Mouse (Mus musculus): Measurements from ENCODE around the gene Htr6. TPM values are rescaled to one million over a fixed set of nuclear protein-coding genes. Genes with fewer than 3 reads are reported as not detected.

The Htr6 gene
- polyA plus RNA-seq, 1 experiment from 2014 or later, result not detected

DNA sequence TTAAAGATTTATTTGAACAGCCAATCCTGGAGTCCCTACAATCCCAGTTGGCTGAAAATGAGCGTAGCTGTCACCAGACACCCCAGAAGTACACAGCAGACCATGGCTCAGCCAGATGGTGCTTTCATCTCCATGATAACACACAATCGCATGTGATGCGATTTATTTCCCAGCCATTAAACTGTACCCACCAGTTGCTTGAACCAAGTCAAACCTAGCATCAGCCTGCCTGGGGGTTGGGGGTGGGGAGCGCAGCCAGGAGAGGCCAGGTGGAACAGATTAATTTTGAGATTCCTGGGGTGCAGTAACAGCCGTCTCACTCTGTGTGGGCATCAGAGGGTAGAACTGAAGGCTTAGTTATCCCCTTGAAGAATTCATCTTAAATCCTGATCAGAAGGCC lies 29.0 kb downstream of the Htr6 start:
- DNase-seq (ENCODE audit: low spot score, missing footprints), result no peak
- ATAC-seq (ENCODE audit: low FRiP score), result no peak
- H3K27ac ChIP-seq (ENCODE audit: low read depth, low read length), result no peak overlapping the region
- WGBS, result 81% methylated on average over 5 of the region's 5 CpGs
- H3K4me2 ChIP-seq, result no peak overlapping the region
- H3K9me3 ChIP-seq (ENCODE audit: control insufficient read depth, low read length), result no peaks in the 10 kb centered on the region
- H3K4me3 ChIP-seq (ENCODE audit: low read depth, low read length), result no peak overlapping the region
- H3K36me3 ChIP-seq (ENCODE audit: control insufficient read depth, insufficient read depth, low read length), result no peaks in the 10 kb centered on the region
- H3K4me1 ChIP-seq (ENCODE audit: control insufficient read depth, insufficient read depth, low read length), result no peaks in the 10 kb centered on the region
- no peak overlapping the region for H3K9ac ChIP-seq (ENCODE audit: low read length)
- H3K27me3 ChIP-seq (ENCODE audit: control insufficient read depth, insufficient read depth, low read length), result no peaks in the 10 kb centered on the region

DNA sequence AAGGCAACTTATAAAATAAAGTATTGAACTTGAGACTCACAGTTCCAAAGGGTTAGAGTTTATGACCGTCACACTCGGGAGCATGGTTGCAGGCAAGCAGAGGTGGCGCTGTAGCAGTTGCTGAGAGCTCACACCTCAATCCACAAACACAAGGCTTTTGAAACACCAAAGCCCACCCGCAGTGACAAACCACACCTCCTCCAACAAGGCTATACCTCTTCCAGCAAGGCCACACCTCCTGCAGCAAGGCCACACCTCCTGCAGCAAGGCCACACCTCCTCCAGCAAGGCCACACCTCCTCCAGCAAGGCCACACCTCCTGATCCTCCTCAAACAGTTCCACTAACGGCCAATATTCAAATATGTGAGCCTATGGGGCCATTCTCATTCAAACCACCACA lies 30.8 kb downstream of the Htr6 start:
- WGBS, result 90% methylated on average over 5 of the region's 5 CpGs

DNA sequence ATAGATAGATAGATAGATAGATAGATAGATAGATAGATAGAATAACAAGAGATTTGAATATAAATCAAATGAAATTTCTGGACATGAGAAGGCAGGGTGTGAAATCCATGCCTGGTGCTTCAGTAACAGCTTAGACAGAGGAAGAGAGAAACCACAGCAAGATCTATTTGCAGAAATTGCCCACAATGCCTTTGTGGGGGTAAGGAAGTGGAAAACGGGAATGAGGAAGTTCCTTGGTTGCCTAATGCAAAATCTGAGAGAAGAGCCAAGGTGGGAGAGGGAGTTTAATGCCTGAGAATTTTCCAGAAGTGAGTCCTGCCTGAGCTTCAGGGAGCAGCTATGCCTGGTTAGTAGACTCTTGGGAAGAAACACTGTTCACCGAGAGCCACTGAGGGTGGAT lies 31.8 kb downstream of the Htr6 start:
- H3K4me3 ChIP-seq (ENCODE audit: low read depth, low read length), result no peak overlapping the region
- no peak overlapping the region for H3K4me2 ChIP-seq
- no peaks in the 10 kb centered on the region for H3K36me3 ChIP-seq (ENCODE audit: control insufficient read depth, insufficient read depth, low read length)
- no peak overlapping the region for H3K9ac ChIP-seq (ENCODE audit: low read length)
- H3K4me1 ChIP-seq (ENCODE audit: control insufficient read depth, insufficient read depth, low read length), result 0 out of 2 replicates have a peak, but pooled peaks cover 5% of the 10 kb centered on the region
- no peaks in the 10 kb centered on the region for H3K27me3 ChIP-seq (ENCODE audit: control insufficient read depth, insufficient read depth, low read length)
- ATAC-seq (ENCODE audit: low FRiP score) (no peak), DNase-seq (ENCODE audit: low spot score, missing footprints) (no peak)
- H3K9me3 ChIP-seq (ENCODE audit: control insufficient read depth, low read length), result no peaks in the 10 kb centered on the region
- WGBS, result 85% methylated on average over 2 of the region's 2 CpGs
- no peak overlapping the region for H3K27ac ChIP-seq (ENCODE audit: low read depth, low read length)

More for the DNA sequence above, 30.8 kb downstream of the Htr6 start:
- Histone ChIP-seq H3K27me3 (ENCODE audit: control insufficient read depth, insufficient read depth, low read length) (no peaks in the 10 kb centered on the region), H3K4me1 (ENCODE audit: control insufficient read depth, insufficient read depth, low read length) (0 out of 2 replicates have a peak, but pooled peaks cover 5% of the 10 kb centered on the region), H3K9ac (ENCODE audit: low read length) (no peak overlapping the region), H3K4me3 (ENCODE audit: low read depth, low read length) (no peak overlapping the region), H3K4me2 (no peak overlapping the region), H3K9me3 (ENCODE audit: control insufficient read depth, low read length) (no peaks in the 10 kb centered on the region), H3K27ac (ENCODE audit: low read depth, low read length) (no peak overlapping the region), H3K36me3 (ENCODE audit: control insufficient read depth, insufficient read depth, low read length) (no peaks in the 10 kb centered on the region)
- DNase-seq (ENCODE audit: low spot score, missing footprints) (no peak), ATAC-seq (ENCODE audit: low FRiP score) (no peak)

DNA sequence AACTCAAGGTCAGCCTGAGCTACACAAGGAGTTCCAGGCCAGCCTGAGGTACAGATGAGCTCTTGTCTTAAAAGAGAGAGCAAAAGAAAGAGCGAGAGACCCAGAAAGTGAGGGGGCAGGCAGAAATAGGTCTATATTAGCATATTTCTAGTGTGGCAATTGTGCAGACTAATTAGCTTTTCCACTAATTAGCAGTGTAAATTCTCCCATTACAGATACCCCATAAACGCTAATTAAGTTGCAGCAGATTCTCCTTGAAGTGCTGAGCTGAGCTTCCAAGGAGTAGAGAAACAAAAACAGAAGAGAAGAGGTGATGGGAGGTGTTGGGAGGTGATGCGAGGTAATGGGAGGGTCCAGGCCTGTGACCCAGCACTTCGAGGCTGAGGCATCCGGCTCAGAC lies 32.8 kb downstream of the Htr6 start:
- ATAC-seq (ENCODE audit: low FRiP score), result no peak
- H3K27ac ChIP-seq (ENCODE audit: low read depth, low read length), result no peak overlapping the region
- peaks cover 5% of the 10 kb centered on the region; the same call in 1 of the 2 replicates for H3K4me1 ChIP-seq (ENCODE audit: control insufficient read depth, insufficient read depth, low read length)
- no peak overlapping the region for H3K9ac ChIP-seq (ENCODE audit: low read length)
- no peaks in the 10 kb centered on the region for H3K36me3 ChIP-seq (ENCODE audit: control insufficient read depth, insufficient read depth, low read length)
- H3K4me2 ChIP-seq, result no peak overlapping the region
- H3K4me3 ChIP-seq (ENCODE audit: low read depth, low read length), result no peak overlapping the region
- no peaks in the 10 kb centered on the region for H3K9me3 ChIP-seq (ENCODE audit: control insufficient read depth, low read length)
- H3K27me3 ChIP-seq (ENCODE audit: control insufficient read depth, insufficient read depth, low read length), result no peaks in the 10 kb centered on the region
- 82% methylated on average over 5 of the region's 5 CpGs for WGBS
- DNase-seq (ENCODE audit: low spot score, missing footprints), result no peak

DNA sequence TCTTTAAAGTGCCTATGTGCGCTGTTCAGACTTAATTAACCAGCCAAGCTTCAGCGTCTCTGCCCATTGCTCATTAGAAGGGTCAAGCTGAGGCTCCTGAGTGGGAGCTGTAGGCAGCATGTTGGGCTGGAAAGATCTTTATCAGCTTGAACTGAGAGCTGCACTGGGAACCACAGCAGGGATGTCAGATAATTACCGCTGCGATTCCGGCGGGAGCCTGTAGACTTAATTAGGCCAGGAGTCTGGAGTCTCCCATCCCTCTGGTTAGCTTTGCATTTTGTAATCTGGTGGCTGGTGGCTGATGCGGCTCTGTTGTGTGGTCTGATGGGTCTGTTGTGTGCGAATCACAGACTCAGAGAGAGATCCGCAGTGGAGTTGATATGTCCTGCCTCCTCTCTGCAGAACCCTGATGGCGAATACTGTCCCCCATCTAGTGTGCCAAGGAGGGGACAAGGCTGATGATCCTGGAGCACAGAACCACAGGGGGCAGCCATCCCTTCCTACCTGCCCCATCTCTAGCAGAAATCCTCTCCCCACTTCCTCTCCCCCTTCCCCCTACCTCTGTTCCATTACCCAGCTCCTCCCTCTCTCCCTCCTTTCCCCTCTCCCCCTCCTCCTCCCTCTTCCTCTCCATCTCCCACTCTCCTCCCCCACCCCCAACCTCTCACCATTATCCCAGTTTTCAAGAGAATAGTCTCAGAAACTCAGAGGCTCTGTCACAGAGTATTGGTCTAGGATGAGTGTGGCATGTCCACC lies 35.1 kb downstream of the Htr6 start:
- Histone ChIP-seq H3K4me3 (ENCODE audit: low read depth, low read length) (no peak overlapping the region), H3K4me2 (no peak overlapping the region), H3K36me3 (ENCODE audit: control insufficient read depth, insufficient read depth, low read length) (no peaks in the 10 kb centered on the region), H3K4me1 (ENCODE audit: control insufficient read depth, insufficient read depth, low read length) (peaks cover 5% of the 10 kb centered on the region; the same call in 1 of the 2 replicates), H3K27me3 (ENCODE audit: control insufficient read depth, insufficient read depth, low read length) (no peaks in the 10 kb centered on the region), H3K9ac (ENCODE audit: low read length) (0 out of 2 replicates have a peak overlapping the region, but pooled peaks have one; percentile 16), H3K27ac (ENCODE audit: low read depth, low read length) (no peak overlapping the region), H3K9me3 (ENCODE audit: control insufficient read depth, low read length) (no peaks in the 10 kb centered on the region)
- ATAC-seq (ENCODE audit: low FRiP score) (peak; percentile 24; the same call in 1 of the 2 replicates), DNase-seq (ENCODE audit: low spot score, missing footprints) (no peak)
- WGBS, result 2% methylated on average over 10 of the region's 10 CpGs

DNA sequence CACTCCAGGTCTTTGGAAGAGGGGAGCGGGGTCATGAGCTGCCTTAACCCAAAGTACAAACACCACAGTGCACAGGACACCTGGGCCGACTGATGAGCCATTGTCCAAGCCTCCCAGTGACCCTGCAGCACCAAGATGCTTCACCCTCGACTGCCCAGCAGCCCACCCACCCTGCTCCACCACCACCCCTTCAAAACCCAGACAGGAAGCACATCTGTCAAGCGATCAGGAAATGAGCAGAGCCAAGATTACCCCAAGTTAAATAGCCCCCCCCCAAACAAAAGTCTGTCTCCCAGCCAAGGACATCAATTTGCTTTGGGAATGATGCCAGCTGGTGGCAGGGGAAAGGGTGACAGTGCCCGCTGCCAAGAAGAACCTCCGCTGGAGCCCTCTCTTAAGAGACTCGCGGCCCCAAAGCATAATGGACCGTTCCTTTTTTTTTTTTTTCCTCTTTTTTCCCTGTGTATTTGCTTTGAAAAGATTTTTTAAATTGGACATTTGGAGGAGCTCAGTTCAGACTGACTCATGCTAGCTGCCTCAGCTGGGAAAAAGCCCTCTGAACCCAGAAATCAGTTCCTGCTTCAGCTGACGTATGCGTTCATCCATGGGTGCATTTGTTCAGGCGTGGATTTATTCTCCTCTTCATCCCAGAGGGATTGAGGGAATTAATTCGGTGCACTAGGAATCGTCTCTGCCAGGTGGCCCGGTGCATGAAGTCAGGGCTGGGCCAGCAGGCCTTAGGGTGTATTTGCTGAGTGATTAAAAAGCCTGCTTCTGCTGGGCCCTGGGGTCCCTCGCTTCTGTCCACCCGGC lies 37.4 kb downstream of the Htr6 start:
- H3K4me1 ChIP-seq (ENCODE audit: control insufficient read depth, insufficient read depth, low read length), result peaks cover 5% of the 10 kb centered on the region; the same call in 1 of the 2 replicates
- no peak overlapping the region for H3K9ac ChIP-seq (ENCODE audit: low read length)
- no peak overlapping the region for H3K4me2 ChIP-seq
- H3K27ac ChIP-seq (ENCODE audit: low read depth, low read length), result no peak overlapping the region
- H3K9me3 ChIP-seq (ENCODE audit: control insufficient read depth, low read length), result no peaks in the 10 kb centered on the region
- H3K27me3 ChIP-seq (ENCODE audit: control insufficient read depth, insufficient read depth, low read length), result no peaks in the 10 kb centered on the region
- WGBS, result 70% methylated on average over 17 of the region's 17 CpGs
- H3K36me3 ChIP-seq (ENCODE audit: control insufficient read depth, insufficient read depth, low read length), result no peaks in the 10 kb centered on the region
- DNase-seq (ENCODE audit: low spot score, missing footprints) (no peak), ATAC-seq (ENCODE audit: low FRiP score) (no peak)
- no peak overlapping the region for H3K4me3 ChIP-seq (ENCODE audit: low read depth, low read length)

DNA sequence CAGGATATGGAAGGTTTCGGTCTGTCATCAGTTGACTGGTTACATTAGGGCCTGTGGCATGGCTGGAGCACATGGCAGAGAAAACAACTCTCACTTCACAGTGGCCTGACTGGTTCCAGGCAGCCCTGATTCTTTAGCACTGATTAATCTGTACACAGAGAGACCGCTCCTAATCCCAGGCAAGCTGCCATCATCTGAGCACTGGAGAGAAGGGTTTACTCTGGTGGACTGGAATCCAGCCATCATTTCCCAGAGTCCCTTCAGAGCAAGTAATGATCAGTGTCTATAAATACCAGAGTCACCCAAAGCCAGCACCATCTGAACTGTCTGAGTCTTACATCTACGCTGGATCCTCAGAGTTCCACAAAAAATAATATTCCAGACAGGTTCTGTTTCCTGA lies 39.6 kb downstream of the Htr6 start:
- no peak overlapping the region for H3K4me3 ChIP-seq (ENCODE audit: low read depth, low read length)
- no peaks in the 10 kb centered on the region for H3K9me3 ChIP-seq (ENCODE audit: control insufficient read depth, low read length)
- no peak for DNase-seq (ENCODE audit: low spot score, missing footprints)
- H3K36me3 ChIP-seq (ENCODE audit: control insufficient read depth, insufficient read depth, low read length), result no peaks in the 10 kb centered on the region
- H3K4me2 ChIP-seq, result no peak overlapping the region
- peaks cover 5% of the 10 kb centered on the region; the same call in 1 of the 2 replicates for H3K4me1 ChIP-seq (ENCODE audit: control insufficient read depth, insufficient read depth, low read length)
- no peak overlapping the region for H3K9ac ChIP-seq (ENCODE audit: low read length)
- 91% methylated on average over 3 of the region's 3 CpGs for WGBS
- no peak overlapping the region for H3K27ac ChIP-seq (ENCODE audit: low read depth, low read length)
- no peaks in the 10 kb centered on the region for H3K27me3 ChIP-seq (ENCODE audit: control insufficient read depth, insufficient read depth, low read length)
- no peak for ATAC-seq (ENCODE audit: low FRiP score)

DNA sequence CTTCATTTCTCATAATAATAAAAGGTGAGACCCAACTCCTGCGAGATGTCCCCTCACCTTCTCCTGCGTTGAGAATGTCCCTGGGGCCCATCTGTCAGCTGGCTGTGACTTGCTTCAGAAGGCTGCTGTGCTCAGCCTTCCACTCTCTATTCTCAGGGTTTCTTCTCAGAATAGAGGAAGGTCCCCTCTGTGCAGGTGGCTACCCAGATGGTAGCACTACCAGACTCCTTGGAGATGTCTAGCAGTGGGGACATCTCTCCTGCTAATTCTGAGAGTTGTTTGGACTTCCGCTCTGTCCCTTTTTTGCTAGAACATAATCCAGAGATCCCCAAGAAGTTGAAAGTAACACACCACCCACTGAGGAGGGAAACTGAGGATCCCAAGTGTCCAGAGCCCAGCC lies 40.4 kb downstream of the Htr6 start:
- no peaks in the 10 kb centered on the region for H3K36me3 ChIP-seq (ENCODE audit: control insufficient read depth, insufficient read depth, low read length)
- no peak overlapping the region for H3K9ac ChIP-seq (ENCODE audit: low read length)
- H3K27me3 ChIP-seq (ENCODE audit: control insufficient read depth, insufficient read depth, low read length), result no peaks in the 10 kb centered on the region
- H3K4me3 ChIP-seq (ENCODE audit: low read depth, low read length), result no peak overlapping the region
- H3K9me3 ChIP-seq (ENCODE audit: control insufficient read depth, low read length), result no peaks in the 10 kb centered on the region
- 90% methylated on average over 3 of the region's 3 CpGs for WGBS
- no peak for ATAC-seq (ENCODE audit: low FRiP score)
- DNase-seq (ENCODE audit: low spot score, missing footprints), result peak; percentile 57
- peaks cover 1% of the 10 kb centered on the region; the same call in 1 of the 2 replicates for H3K4me1 ChIP-seq (ENCODE audit: control insufficient read depth, insufficient read depth, low read length)
- no peak overlapping the region for H3K27ac ChIP-seq (ENCODE audit: low read depth, low read length)
- no peak overlapping the region for H3K4me2 ChIP-seq

DNA sequence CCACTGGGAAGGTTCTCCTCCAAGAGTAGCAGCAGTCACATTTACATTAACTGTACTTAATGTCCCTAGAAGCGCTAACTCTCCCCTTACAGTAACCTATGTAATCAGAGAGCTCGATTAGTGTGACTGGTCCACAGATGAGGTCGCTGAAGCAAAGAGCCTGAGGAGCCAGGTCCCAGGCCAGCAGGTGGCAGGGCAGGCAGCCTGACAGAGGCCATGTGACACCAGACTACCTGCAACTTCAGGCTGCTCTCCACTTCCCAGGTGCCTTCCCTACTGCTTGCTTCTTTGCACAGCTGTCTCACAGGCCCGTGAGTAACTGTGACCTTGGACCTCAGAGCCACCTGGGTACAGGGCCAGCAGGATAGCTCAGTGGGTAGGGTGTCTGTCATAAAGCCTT lies 40.8 kb downstream of the Htr6 start:
- no peak for ATAC-seq (ENCODE audit: low FRiP score)
- 50% methylated on average over 4 of the region's 4 CpGs for WGBS

More for the DNA sequence above, 40.8 kb downstream of the Htr6 start:
- no peaks in the 10 kb centered on the region for H3K9me3 ChIP-seq (ENCODE audit: control insufficient read depth, low read length)
- no peaks in the 10 kb centered on the region for H3K36me3 ChIP-seq (ENCODE audit: control insufficient read depth, insufficient read depth, low read length)
- H3K4me3 ChIP-seq (ENCODE audit: low read depth, low read length), result no peak overlapping the region
- H3K4me2 ChIP-seq, result no peak overlapping the region
- H3K9ac ChIP-seq (ENCODE audit: low read length), result no peak overlapping the region
- H3K27me3 ChIP-seq (ENCODE audit: control insufficient read depth, insufficient read depth, low read length), result no peaks in the 10 kb centered on the region
- DNase-seq (ENCODE audit: low spot score, missing footprints), result no peak
- no peaks in the 10 kb centered on the region; the same call in 1 of the 2 replicates for H3K4me1 ChIP-seq (ENCODE audit: control insufficient read depth, insufficient read depth, low read length)
- H3K27ac ChIP-seq (ENCODE audit: low read depth, low read length), result no peak overlapping the region
